Mouse (Mus musculus) Patski (cell line): ENCODE measurements around the gene Tesk2. TPM values are rescaled to one million over a fixed set of nuclear protein-coding genes. Genes with fewer than 3 reads are reported as not detected.
"Not testable (repeated sequence)": the region's sequence is repeated elsewhere in the genome, so short reads cannot be mapped to it uniquely, and the experiment has no call there.

Experiments
- ATAC-seq: fragments of 100-300 bp; one replicate; pipeline ENCODE4 v1.8.0; 2021
- CTCF ChIA-PET: fragments of 350-600 bp; sonication (Branson Sonifier 250); formaldehyde crosslinking; loops from one replicate; lab custom pipeline; 2022; ENCODE audit warnings: inconsistent platforms; lab: Charles Lee
- POLR2A ChIA-PET: fragments of 350-600 bp; sonication (Branson Sonifier 250); formaldehyde crosslinking; loops from one replicate; lab custom pipeline; 2022; ENCODE audit warnings: antibody characterized with exemption, inconsistent platforms; lab: Charles Lee
- DNase-seq: peaks from one replicate; pipeline ENCODE4 v3.0.0-alpha.2; 2011; ENCODE audit warnings: low read depth, low spot score
- H3K27me3 ChIP-seq: fragments of 371-371 bp; one replicate; pipeline ENCODE4 v1.5.1; 2021
- CTCF ChIP-seq: fragments of 100-300 bp; IDR thresholded peaks from one replicate; pipeline ENCODE4 v1.5.1; 2021
- in situ Hi-C: fragments of 300-500 bp; cut with MboI; formaldehyde crosslinking; loops from 3 replicates; pipeline ENCODE4 v1.11.1; 2018; ENCODE audit warnings: low pct_unique_long_range_greater_than_20kb, mixed read lengths
- polyA plus RNA-seq: library from polyadenylated mRNA; unstranded; gene quantifications from one replicate; pipeline ENCODE4 v1.2.3, GENCODE M21; 2021

Gene Tesk2
- polyA plus RNA-seq = 3.6 TPM

DNA sequence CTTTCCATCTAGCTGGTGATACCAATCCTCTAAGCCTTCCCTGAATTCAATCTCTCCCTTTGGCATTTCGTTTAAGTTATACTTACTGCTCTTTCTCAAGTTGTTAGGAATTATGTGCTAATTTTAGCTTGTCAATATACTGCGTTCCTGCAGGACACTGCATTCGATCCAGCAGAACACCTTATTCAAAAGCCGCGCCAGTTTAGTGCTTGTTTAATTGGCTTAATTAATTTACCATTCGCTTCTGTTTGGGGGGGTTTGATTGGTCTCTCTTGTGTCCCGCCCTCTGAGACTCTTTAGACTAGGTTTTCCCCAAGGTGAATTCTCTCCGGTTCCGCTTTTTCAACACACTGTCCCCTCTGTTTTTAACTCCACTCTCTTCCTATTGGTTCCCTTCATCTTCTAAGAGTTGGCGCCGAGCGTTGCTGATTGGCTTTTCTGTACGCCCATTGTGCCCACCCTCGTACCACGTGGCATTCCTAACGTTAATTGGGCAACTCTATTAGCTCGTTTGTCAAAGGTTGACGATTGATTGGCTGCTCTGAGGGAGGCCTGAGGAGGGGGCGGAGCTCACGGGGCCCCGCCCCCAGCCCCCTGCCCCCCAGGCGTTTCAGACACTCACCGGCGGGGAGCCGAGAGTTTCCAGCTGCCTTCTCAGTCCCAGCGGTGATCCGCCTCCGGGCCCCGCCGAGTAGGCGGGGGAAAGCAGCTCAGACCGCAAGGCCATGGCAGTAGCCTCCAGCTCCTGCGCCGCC is at the start of gene Tesk2:
TSS of gene Tesk2 (plus strand) at position 606 of the 755 bp plus-strand sequence.
- ChIA-PET POLR2A (interaction anchor here (0.9 to 1.3 kb wide), 2 partner anchors 66 to 68 kb away, joined by 3 read pairs; no protein-coding TSS in a partner anchor), CTCF (interaction anchor here (0.6 to 4.9 kb wide), 5 partner anchors 12 to 76 kb away, joined by 3 to 65 read pairs (median 4); partner anchors contain the start of genes Ccdc163 and Mmachc)
- in situ Hi-C loops = loop anchor here (10.0 kb wide), 1 partner anchor 404 kb away; the partner anchor contains the start of genes Btbd19 and Tctex1d4
- no peaks in the 10 kb centered on the region for H3K27me3 ChIP-seq
- ATAC-seq (peak; percentile 84), DNase-seq (peak; percentile 94)
- TF ChIP-seq CTCF = no peak

DNA sequence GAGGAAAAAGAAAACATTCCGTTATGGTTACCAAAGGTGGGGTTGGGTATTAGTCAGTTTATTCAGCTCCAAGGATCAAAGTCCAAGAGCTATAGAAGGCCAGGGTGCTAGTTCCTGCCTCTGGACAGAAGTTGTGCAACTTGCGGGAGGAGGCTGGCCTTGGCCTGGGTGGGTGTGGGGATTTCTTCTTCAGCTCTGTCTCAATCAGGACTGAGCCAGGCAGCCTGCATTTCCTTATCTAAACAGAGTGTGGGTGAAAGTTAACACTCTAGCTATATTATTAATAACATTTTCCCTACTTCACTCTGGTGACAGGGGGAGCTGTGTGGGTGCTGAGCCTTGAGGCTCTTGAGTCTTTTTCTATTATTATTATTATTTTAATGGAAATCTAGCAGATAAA is 48.0 kb upstream of the Tesk2 start:
- no peak for TF ChIP-seq CTCF
- CTCF ChIA-PET = no interaction called here
- in situ Hi-C loops = no loop called here
- H3K27me3 ChIP-seq = no peaks in the 10 kb centered on the region
- DNase-seq (no peak), ATAC-seq (no peak)
- POLR2A ChIA-PET = no interaction called here

DNA sequence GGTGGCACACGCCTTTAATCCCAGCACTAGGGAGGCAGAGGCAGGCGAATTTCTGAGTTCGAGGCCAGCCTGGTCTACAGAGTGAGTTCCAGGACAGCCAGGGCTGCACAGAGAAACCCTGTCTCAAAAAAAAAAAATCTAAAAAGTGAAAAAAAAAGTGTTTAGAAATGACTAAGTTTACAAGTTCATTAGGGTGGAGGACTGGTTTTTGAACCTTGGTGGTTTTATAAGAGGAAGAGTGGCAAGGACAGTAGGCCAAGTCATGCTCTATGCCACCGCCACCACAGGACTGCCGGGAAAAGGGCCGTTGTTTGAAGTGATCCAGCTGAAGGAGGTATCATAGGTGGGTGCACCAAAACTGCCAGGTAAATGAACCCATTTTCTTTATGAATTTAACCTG is 46.0 kb upstream of the Tesk2 start:
- POLR2A ChIA-PET, DNase-seq, CTCF ChIA-PET, in situ Hi-C loops, H3K27me3 ChIP-seq, ATAC-seq: not testable (repeated sequence)

DNA sequence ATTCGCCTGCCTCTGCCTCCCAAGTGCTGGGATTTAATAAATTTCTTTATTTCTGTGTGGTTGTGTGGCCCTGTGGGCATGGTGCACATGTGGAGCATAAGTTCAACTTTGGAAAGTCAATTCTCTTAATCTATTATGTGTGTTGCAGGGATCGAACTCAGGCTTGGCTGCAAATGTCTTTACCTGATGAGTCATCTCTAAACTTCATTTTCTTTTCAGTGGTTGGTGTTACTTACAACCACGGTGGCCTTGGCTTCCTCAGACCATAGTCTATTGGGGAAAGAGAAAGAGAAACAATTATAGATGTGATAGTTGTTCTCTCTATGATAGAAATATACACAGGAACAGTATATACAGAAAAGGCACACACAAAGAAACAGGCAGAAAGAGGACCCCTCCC is 44.7 kb upstream of the Tesk2 start:
- POLR2A ChIA-PET = interaction anchor here (0.9 kb wide), 1 partner anchor 10 kb away, joined by 3 read pairs; no protein-coding TSS in a partner anchor
- no peak for TF ChIP-seq CTCF
- in situ Hi-C loops = no loop called here
- DNase-seq = no peak
- ATAC-seq = no peak
- no peaks in the 10 kb centered on the region for H3K27me3 ChIP-seq
- CTCF ChIA-PET = no interaction called here

DNA sequence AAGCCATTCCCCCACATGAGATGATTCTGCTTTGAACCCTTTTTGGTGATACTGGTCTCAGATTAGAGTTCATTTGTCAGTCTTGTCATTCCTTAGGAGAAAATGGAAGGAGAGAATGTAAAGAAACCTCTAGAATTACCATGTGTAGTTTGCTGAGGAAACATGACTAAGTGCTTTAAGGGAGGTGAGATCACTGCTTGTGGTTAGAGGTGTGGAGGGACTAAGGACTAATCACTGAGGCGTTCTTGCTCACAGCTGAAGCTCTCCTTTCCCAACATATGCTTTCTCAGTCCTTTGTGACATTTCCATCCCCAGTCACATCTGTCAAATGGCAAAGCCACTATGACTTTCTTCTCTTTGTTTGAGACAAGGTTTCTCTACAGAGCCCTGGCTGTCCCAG is 42.9 kb upstream of the Tesk2 start:
- no peak for ATAC-seq
- in situ Hi-C loops = no loop called here
- TF ChIP-seq CTCF = no peak
- H3K27me3 ChIP-seq = no peaks in the 10 kb centered on the region
- CTCF ChIA-PET = no interaction called here
- DNase-seq = no peak
- POLR2A ChIA-PET = no interaction called here

DNA sequence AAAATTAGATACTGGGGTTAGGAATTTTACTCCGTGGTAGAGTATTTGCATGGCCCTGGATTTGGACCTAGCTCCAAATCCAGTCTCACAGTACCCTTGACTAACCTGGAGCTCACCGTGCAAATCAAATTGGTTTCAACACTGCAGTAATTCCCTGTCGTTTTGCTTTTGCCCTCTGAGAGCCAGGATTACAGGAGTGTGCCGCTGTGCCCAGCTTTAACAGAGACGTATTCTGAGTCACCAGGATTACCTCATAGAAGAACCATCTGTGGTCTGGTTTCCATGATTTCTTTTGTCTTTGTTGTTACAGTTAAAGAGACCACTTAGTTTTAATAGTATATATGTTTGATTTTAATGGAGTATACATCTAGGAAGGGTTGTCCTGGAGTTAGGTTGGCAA is 41.6 kb upstream of the Tesk2 start:
- POLR2A ChIA-PET = interaction anchor here (0.6 kb wide), 1 partner anchor 63 kb away, joined by 4 read pairs; no protein-coding TSS in a partner anchor
- no peak for TF ChIP-seq CTCF
- CTCF ChIA-PET = interaction anchor here (1.3 kb wide), 1 partner anchor 35 kb away, joined by 6 read pairs; no protein-coding TSS in a partner anchor
- H3K27me3 ChIP-seq = no peaks in the 10 kb centered on the region
- no peak for DNase-seq
- no peak for ATAC-seq
- in situ Hi-C loops = no loop called here

DNA sequence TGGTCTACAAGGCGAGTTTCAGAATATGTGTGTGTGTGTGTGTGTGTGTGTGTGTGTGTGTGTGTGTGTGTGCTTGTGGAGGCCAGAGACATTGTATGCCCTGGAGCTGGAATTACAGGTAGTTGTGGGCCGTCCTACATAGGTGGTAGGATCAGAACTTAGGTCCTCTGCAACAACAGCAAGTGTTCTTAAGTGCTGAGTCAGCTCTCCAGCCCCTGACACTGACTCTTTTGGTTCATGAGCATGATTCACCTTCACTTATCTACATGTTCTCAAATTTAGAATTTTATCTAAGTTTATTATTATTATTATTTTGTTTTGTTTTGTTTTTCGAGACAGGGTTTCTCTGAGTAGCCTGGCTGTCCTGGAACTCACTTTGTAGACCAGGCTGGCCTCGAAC is 40.2 kb upstream of the Tesk2 start:
- POLR2A ChIA-PET = not testable (repeated sequence)

DNA sequence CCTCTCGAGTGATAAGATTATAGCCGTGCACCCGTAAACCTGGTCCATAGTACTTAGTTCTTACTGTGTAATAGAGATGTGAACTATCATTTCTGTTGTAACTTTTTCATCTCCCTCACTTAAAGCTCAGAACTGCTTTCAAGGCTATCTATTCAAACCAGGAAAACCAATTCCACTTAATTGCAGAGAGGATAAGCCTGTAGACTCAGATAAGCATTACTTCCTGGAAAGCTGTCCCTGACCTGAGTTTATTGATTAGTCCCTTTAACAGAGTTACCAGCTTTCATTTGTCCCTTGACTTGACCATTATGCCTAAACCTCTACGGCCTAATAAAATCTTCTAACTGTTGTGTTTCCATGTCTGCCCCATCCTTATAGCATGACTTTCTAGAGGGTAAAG is 36.8 kb upstream of the Tesk2 start:
- POLR2A ChIA-PET = no interaction called here
- CTCF ChIA-PET = no interaction called here
- no peak for DNase-seq
- TF ChIP-seq CTCF = no peak
- no peaks in the 10 kb centered on the region for H3K27me3 ChIP-seq
- in situ Hi-C loops = no loop called here
- no peak for ATAC-seq

More for the DNA sequence above, 40.2 kb upstream of the Tesk2 start:
- in situ Hi-C loops, DNase-seq, H3K27me3 ChIP-seq, CTCF ChIA-PET, ATAC-seq: not testable (repeated sequence)

DNA sequence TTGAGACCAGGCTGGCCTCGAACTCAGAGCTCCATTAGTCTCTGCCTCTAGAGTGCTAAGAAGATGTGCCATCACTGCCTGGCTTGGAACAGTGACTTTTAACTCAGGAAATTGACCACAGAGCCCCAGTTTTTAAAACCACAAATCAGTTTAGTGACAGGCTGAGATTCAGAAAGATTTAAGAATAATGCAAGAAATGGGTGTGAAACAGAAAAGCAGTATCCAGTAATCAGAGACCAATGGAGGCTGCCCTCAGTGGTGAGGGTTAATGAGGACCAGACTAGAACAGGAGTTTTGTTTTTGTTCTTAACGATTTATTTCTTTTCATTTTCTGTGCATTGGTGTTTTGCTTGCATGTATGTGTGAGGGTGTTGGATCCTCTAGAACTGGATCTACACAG is 36.1 kb upstream of the Tesk2 start:
- H3K27me3 ChIP-seq = no peaks in the 10 kb centered on the region
- no peak for TF ChIP-seq CTCF
- in situ Hi-C loops = no loop called here
- DNase-seq (no peak), ATAC-seq (no peak)
- POLR2A ChIA-PET = interaction anchor here (1.3 to 1.7 kb wide), 2 partner anchors 24 to 33 kb away, joined by 4 to 6 read pairs; partner anchors contain the start of gene Akr1a1
- CTCF ChIA-PET = interaction anchor here (1.5 to 1.6 kb wide), 2 partner anchors 10 to 40 kb away, joined by 3 to 4 read pairs; no protein-coding TSS in a partner anchor

DNA sequence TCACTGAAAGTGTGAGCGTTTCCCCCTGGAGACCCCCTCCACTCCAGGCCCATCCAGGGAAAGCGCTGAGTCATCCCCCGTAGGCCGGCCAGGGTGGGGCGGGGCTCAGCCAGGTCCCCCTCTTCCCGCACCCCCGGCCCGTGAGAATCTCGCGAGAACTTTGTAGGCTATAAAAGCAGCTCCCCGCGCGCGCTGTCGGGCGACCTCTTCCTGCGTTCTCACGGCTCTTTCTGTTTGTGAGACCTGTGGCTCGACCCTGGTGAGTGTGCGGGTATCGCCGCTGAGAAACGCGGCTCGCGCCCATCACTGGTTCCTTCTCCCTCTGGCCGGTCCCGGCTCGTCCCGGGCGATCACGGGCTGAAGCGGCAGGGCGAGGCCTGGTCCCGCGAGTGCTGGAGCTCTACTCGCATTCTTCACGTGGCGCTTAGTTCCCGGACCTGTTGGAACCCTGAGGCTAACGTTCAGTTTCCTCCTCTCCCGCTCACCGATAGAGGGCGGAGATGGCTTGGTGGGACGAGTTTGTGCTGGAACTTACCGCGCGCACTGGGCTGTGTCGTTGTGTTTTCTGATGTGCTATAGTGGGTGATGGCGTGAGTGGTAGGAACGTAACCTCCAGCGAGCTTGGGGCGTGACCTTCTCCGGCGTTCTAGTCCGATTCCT is 35.2 kb upstream of the Tesk2 start, which contains the start of gene Prdx1:
TSS of gene Prdx1 (plus strand) at position 143 of the 660 bp plus-strand sequence.
- peak; percentile 58 for DNase-seq
- CTCF ChIA-PET = interaction anchor here (0.8 to 1.6 kb wide), 5 partner anchors 9 to 103 kb away, joined by 3 to 4 read pairs (median 3); no protein-coding TSS in a partner anchor
- no peaks in the 10 kb centered on the region for H3K27me3 ChIP-seq
- POLR2A ChIA-PET = interaction anchor here (0.8 to 2.5 kb wide), 9 partner anchors 9 to 40 kb away, joined by 3 to 6 read pairs (median 4); partner anchors contain the start of genes Akr1a1 and Ccdc163
- in situ Hi-C loops = no loop called here
- peak; percentile 64 for TF ChIP-seq CTCF
- ATAC-seq = peak; percentile 66
